Mouse (Mus musculus) gonadal fat pad, adult 2 months (tissue): Measurements from ENCODE around the gene Obp2a. TPM values are rescaled to one million over a fixed set of nuclear protein-coding genes. Genes with fewer than 3 reads are reported as not detected.
"Not testable (repeated sequence)": the region's sequence is repeated elsewhere in the genome, so short reads cannot be mapped to it uniquely, and the experiment has no call there.

Experiments
- DNase-seq: peaks from one replicate; pipeline ENCODE4 v3.0.0-alpha.2; 2012; ENCODE audit warnings: low read depth
- polyA plus RNA-seq: library from polyadenylated mRNA; depleted of rRNA; stranded (reverse); fragments of >200 nt; gene quantifications from 2 replicates; pipeline ENCODE4 v1.2.3, GENCODE M21; 2012; rRNA removed

Obp2a gene
- 25.9 and 27.0 TPM in 2 replicates for polyA plus RNA-seq

DNA sequence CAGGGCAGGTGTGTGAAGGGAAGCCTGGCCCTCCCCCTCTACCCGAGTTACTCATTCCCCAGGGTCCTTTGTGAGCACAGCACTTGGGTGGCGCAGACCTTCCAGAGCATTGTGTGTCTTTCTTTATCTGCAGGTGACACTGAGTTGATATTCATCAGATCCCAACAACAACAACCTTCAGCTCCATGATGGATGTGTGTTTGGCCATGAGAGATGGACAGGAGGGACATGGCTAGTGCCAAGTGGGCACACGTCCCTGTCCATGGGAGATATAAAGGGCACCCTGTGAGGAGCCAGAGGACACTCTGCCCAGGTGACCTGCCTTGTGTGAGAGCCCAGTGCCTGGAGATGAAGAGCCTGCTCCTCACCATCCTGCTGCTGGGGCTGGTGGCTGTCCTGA is at the start of gene Obp2a:
Gene Obp2a (plus strand): TSS at position 301 of the 400 bp plus-strand sequence.
- not testable (repeated sequence) for DNase-seq

DNA sequence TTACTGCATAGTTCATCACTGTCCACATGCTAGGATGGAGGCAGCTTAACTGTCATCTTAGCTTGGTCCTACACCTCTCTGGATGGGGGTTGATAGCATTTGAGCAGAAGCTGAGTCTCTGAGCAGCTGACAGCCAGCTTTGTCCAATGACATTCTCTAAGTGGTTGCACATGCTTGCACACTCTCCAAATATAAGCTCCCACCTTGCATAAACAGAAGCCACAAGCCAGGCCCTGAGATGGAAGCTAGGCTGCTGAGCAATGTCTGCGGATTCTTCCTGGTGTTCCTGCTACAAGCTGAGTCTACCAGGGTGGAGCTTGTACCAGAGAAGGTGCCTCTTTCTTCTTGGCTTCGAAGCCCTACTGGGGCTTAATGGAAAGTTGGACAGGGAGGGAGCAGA is 46.9 kb upstream of the Obp2a start, which contains the start of gene Lcn8:
Gene Lcn8 (plus strand): TSS at position 219 of the 400 bp plus-strand sequence.
- no peak for DNase-seq

DNA sequence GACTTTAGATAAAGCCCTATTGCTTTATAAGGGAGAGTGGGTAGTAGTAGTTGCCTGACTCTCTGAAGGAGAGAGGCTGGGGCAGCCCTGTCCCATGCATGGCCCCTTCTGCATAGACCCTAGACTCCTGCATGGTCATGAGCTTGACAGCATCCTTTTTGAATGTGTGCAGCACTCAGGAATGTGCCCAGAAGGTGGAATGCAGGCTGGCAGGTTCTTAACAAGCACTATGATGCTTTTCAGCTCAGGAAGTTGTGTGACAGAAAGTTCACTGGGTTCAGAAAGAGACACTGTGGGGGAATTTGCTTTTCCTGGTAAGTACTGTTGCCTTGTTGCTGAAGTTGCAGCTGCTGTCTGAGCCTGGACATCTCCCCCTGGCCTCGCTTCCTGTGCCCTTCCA is 45.3 kb upstream of the Obp2a start:
- DNase-seq, result no peak

DNA sequence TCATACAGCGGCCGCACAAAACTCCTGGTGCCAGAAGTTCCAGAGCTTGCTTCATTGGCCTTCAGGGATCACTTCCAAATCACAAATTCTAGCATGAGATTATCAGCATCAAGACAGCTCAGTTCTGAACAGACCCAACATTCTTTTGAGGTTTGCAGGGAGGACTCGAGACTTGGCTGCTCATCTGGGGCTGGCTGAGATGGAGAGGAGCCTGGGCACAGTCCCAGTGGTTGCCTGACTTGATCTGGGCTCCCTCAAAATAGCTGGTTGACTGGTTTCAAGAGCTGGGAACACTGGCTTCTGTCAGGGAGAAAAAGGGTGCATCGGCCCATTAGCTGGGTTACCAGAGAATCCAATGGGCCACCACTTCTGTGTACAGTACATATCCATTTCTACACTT is 43.2 kb upstream of the Obp2a start:
- no peak for DNase-seq

DNA sequence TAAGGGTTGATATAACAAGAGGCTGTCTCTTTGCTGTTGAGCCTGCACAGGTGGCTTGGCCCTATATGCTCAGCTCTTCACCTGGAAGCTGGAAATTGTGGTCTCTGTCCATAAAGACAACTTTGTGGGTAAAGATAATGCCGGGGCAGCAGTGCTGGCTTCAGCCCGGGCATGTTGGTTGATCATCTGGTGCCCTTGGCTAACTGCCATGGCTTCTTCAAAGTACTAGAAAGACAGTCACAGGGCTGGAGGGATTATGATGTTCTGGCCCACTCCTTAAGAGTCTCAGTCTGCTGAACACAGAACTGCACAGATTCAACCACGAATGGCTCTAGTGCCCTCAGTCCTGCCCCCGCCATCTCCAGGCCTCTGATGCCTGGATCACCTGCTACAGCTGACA is 42.6 kb upstream of the Obp2a start:
- no peak for DNase-seq

DNA sequence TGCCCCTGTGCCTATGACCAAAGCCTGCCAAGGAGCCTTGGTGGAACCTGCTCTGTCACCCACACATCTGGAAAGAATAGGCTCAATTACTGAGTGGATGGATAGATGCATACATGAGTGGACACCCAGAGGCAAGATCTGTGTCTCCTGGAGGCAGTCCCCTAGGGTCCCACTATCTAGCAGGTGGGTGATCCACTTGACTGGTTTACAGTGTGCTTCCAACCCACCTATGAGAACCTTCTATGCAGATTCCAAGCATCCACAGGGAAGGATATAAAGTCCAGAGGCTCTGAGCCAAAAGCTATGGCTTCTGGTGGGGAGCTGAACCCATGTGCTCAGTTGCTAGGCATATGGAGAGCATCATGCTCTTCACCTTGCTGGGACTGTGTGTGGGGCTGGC is 42.2 kb upstream of the Obp2a start, which contains the start of gene Lcn5:
Gene Lcn5 (plus strand): TSS at position 301 of the 400 bp plus-strand sequence.
- DNase-seq, result no peak

DNA sequence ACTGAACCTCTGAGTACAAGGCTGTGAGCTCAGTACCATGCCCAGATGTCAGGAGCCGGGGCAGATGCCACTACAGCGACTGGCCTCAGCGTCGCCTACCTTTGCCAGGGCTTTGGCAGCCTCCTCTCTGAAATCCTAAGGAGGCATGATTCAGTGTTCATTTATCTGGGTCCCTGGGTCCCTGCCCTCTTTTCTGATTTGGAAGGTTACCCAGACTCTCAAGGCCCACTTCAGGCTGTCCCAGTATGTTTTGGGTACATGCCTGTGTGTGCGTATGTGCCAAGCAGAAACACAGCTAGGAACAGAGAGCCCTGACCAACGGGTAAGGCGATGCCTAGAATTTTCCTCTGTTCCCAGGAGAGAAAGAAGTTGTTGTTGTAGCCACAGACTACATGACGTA is 39.6 kb upstream of the Obp2a start:
- DNase-seq, result no peak

DNA sequence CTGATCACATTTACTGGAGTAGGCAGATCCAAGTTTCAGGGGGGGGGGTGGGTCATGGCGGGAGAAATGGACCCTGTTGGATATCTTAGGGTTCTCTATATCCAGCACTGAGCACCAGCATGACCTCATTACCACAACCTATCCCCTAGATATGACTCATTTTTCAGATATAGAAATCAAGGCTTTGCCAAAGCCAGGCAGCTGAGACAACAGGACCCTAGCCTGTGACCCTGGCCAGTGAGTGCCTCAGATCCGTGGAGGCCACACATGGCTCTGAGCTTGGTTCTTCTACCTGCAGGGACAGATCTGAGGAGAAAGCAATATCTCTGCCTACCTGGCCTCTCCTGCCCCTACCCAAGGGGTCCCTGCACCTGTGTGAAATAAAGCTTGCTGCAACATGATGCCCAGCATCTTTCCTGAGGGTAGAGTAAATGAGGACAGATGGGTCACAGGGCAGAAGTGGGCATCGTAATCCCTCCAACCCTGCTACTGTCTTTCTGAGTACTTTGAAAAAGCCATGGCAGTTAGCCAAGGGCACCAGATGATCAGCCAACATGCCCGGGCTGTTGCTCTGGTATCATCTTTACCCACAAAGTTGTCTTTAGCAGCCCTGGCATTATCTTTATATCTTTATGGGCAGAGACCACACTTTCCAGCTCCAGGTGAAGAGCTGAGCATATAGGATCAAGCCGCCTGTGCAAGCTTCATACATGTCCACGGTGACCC is 38.4 kb upstream of the Obp2a start:
- DNase-seq, result no peak

DNA sequence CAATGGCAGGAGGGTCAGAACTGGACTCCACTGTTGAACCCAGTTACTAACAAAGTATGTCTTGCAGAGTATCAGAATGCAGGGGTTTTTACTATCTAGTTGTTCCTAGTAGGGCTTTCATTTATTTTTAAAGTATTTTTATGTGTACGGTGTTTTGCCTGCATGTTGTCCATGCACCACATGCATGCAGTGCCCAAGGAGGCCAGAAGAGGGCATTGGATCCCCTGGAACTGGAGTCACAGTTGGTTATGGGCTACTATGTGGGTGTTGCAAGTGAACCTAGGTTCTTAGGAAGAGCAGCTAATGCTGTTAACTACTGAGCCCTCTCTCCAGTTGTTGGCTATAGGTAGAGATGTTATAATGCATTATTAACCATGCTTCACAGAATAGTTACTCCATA is 36.3 kb upstream of the Obp2a start:
- no peak for DNase-seq

DNA sequence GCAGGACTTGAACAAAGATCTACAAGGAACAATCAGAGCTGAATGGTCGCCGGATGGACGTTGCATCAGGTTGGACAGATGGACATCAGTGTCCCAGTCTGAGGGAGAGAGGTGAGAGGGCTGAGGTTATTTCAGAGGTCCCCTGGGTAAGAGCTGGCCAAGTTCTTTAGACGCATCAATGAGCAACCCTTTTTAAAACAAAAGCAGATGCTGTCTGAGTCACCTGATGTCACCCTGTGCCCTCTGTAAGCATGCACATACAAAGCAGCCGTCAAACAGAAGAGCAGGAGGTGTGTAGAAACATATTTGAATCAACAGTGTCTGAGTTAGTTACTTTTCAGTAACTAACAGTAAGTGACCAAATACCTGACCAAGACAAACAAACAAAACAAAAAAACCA is 35.7 kb upstream of the Obp2a start:
- no peak for DNase-seq

DNA sequence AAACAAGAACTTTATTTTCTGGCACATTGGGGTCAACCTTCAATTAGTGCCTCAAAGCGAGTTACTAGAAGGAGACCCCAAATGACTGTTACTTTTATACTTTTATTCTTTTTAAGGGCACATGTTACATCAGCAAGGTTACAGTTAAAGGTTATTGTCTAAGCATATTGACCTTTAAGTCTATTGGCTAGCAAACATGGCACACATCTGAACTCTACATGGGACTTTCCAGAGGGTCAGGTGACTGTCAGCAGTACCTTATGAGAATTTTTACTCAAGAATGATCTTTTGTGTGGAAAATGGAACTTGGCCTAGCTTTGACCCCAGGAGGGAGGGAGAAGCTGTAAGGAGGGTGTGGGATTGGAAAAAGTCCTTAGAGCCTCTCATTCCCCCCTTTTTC is 33.3 kb upstream of the Obp2a start:
- DNase-seq, result no peak

DNA sequence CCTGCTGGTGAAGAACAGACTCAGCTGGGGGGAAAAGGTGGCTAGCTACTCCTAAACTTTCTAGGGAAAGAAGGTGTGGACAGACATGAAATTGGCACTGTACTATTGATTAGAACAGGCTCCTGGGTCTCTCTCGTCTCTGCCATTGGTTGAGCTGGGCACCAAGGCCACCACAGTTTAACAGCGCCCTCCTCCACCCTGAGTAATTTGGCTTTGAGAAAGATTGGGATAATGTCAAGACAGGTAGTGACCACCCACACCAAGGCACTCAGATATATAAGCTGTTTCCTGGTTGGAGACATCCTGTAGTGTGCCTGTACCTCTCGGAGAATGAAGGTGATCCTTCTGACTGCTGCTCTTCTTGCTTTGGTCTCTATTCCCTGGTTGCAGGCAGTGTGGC is 23.4 kb upstream of the Obp2a start, which contains the start of gene Lcn6:
Gene Lcn6 (plus strand): TSS at position 301 of the 400 bp plus-strand sequence.
- DNase-seq, result no peak

DNA sequence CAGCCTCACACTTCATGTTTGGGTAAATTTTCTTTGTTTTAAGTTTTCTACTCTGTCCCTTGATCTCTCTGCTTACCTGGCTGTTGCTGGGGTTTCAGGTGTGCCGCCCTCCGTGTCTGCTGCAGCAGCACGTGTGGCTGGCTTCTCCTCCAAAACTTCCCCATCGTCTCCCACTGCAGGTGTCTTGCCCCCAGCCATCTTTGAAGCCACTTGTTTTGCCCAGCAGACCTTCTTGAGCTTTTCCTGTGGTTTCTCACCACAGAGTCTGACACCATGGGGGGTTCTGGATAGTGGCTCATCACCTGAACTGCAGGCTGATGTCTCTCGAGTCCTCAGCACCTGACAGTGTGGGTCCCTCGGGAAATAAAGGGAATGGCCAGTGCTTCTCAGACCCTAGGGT is 20.3 kb upstream of the Obp2a start:
- DNase-seq, result no peak

DNA sequence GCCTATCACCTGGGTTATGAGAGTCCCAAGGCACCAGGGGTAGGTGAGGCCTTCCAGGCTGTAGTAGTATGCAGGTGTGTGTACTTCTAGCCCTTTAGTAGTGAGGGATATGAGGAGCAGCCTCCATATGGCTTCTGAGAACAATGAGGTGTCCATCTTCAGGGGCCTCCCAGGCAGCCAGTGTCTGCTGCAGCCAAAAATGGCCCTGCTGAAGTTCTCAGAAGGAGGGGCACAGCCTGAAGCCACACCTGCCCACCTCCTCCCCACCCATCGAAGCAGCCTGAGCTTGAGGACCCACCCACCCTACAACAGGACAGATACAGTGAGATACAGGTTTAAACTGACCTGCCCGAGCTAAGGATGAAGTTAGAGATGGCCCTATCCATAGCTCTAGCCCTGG is 17.4 kb upstream of the Obp2a start, which contains the start of gene Lcn10:
Gene Lcn10 (plus strand): TSS at position 301 of the 400 bp plus-strand sequence.
- DNase-seq, result no peak

DNA sequence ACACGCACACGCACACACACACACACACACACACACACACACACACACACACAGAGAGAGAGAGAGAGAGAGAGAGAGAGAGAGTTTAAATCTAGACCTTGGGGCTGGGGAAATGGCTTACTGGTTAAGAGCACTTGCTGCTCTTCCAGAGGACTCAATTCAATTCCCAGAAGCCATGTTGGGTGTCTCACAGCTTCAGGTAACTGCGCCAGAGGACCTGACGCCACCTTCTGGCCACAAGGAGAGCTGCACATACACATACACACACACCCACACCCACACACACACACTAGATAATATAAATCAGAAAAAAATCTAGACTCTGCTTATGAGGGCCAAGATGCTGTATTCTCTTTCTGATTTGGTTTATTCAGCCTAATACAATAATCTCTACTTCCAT is 12.9 kb upstream of the Obp2a start:
- DNase-seq, result no peak

DNA sequence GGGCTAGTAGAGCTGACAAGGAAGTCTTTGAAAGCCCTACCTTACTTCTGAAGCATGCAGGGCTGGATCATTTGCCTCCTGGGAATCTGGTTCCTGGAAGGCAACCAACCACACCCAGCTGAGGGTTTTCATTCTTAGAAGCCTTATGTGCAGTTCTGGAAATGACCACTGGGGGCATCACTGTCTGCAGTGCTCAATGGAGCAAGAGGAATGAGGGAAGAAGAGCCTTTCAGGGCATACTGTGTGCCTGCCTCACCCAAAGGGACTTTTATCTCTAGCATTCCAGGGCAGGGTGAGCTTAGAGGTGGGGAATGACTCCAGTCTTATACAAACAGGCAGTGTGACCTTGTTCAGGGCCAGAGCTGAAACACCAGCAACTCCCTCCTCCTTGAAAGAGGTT is 5.2 kb upstream of the Obp2a start:
- no peak for DNase-seq

DNA sequence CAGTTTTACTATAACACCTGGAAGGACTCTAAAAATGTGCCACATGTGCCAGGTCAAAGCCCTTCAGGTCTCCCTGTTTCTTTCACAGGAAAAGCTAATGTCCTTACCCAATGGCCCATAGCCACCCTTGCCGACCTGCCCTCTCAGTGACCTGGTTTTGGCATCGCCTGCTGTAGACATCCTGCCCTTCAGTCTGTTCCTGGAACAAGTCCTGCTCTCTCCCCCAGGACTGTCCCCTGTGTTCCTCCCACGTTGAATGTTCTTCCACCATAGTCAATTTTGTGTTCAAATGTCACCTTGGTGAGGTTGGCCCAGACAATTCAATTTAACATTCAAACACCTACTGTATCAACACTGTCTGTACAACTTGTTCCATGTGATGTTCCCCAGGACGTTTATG is 2.9 kb upstream of the Obp2a start:
- DNase-seq, result no peak

DNA sequence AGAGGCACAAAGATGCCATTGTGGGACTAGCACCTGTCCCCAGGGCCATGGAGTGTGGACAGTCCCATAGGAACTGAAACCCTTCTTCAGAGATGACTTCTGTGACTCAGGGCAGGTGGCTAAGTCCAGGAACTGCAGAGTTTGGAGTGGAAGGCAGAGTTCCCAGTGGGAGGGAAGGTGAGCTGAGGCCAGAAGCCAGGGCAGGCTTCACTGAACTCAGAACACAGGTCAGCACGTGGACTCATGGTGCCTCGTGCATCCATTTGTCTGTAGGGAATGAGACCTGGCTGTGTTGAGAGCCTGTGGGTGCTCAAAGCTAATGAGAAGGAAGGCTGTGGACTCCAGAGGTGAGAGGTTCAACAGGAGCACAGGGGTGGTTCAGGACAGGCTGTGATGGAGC is 1.1 kb upstream of the Obp2a start:
- no peak for DNase-seq

DNA sequence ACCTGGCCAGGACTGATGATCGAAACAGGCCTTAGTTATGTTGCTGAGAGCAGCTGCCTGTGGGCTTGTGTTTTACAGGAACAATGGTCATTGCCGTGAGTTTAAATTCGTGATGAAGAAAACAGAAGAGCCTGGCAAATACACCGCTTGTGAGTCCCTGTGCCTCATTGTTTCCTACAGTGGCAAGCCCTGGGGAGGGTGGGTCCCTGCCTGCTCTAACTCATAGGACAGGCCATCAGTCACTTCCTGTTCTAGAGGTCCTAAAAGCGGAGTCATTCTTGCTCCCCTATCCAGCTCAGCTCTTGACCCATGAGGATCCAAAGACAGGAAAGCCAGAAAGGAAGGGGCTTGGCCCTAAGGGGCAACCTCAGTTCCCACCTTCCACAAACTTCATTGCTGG is 1.2 kb downstream of the Obp2a start:
- DNase-seq, result no peak

DNA sequence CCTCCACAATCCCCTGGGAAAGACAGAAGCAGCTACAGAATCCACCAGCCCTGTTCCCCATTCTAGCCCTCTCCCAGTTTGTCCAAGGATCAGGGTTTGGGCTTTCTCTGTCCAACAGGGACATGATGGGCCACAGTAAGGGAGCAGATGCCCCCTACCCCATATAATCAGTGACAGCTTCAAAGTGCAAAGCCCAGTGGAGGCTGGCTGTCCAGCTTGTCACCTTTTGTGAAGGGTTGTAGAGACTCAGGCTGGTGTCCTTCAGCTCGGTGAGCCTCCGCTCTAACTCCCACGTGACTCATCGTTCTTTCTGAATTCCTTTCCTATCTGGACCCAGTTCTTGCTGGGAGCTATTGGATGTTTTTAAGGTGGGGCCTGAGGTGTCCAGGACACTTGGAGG is 3.9 kb downstream of the Obp2a start:
- no peak for DNase-seq

DNA sequence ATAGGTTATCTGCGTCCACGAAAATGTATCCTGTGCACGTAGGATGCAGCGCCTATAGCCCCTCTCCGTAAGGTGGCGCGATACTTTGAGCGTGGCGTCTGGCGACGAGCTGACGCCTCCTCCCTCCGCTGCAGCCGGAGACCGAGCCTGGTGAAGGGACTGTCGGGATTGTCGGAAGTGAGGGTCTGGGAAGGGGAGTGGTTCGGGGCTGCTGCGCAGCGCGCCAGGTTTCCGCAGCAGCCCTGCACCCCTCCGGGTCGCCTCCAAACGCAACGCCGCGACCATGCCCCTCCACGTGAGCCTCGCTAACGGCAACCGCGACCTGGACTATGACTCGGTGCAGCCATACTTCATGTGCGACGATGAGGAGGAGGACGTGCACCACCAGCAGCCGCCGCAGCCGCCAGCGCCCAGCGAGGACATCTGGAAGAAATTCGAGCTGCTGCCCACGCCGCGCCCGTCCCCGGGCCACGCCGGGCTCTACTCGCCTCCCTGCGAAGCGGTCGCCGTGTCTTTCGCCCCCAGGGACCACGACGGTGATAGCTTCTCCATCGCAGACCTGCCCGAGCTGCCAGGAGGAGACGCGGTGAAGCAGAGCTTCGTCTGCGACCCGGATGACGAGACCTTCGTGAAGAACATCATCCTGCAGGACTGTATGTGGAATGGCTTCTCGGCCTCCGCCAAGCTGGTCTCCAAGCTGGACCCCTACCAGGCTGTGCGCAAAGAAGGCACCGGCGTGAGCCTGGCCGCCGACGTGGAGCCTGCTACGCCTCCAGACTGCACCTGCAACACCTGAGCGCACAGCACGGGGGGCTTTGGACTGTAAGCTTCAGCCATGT is 7.0 kb downstream of the Obp2a start, which contains the start of gene Bmyc:
Gene Bmyc (plus strand): TSS at position 97 of the 839 bp plus-strand sequence.
- no peak for DNase-seq

DNA sequence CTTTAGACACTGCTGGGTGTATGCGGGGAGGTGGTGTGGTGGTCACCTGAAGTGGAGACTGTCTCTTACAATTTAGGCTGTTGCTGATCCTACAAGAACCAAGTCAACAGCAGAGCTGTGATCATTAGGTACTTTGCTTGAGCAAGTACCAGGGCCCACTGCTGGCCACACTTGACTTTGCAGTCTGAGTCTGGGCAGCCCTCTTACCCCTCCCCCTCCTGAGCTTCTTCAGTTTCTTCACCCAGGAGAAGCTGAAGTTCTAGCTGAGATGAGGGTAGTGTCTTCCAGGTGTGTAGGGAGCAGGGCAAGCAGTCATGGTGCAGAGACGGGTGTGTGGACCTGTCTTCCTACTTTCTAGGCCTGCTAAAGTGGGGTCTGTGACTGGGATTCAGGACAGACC is 8.3 kb downstream of the Obp2a start:
- no peak for DNase-seq

DNA sequence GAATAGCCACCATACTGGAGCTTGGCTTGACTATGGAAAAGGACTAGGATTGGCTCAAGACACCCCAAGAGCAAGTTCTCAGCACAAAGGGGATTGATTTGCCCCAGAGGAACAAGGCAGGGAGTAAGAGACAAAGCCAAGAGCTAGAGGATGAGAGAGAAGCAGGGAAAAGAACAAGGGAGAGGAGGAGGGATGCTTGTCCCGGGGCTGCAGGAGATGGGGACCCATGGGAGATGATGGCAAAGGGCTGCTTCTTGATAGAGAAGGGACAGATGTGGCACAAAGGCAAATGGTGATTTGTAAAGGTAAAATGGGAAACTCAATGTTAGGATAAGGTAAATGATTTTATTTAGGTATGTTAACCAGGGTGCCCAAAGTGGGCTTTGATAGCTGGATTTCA is 9.2 kb downstream of the Obp2a start:
- DNase-seq, result not testable (repeated sequence)
